Mouse (Mus musculus) hindlimb bud, embryonic 11.5 days (tissue): ENCODE data around the gene Coasy.

Source experiments
- DNase-seq: peaks from one replicate; pipeline ENCODE4 v3.0.0-alpha.2; 2012; ENCODE audit warnings: low read depth, low spot score; ENCODE audit errors: extremely low spot score

Coasy gene

GRCm38 (mm10) chr11:101062165-101062884, 20.0 kb upstream of the Coasy start:
- DNase-seq, result no peak

GRCm38 (mm10) chr11:101062971-101063675, 19.2 kb upstream of the Coasy start:
- no peak for DNase-seq

GRCm38 (mm10) chr11:101063676-101064327, 18.6 kb upstream of the Coasy start:
- no peak for DNase-seq

GRCm38 (mm10) chr11:101064462-101064861, 17.9 kb upstream of the Coasy start:
- no peak for DNase-seq

GRCm38 (mm10) chr11:101065002-101065401, 17.4 kb upstream of the Coasy start:
- no peak for DNase-seq

- DNase-seq, result peak; percentile 69
These were observed 15.6 kb upstream of the Coasy start for GRCm38 (mm10) chr11:101066549-101067412.

GRCm38 (mm10) chr11:101069391-101070188, 12.8 kb upstream of the Coasy start, which contains the start of gene Naglu:
Naglu (plus strand) TSS chr11:101070012.
- no peak for DNase-seq

GRCm38 (mm10) chr11:101070189-101070527, 12.2 kb upstream of the Coasy start:
- no peak for DNase-seq

GRCm38 (mm10) chr11:101070987-101071386, 11.4 kb upstream of the Coasy start:
- DNase-seq, result no peak

- no peak for DNase-seq
These were observed 10.4 kb upstream of the Coasy start for GRCm38 (mm10) chr11:101071810-101072428.

GRCm38 (mm10) chr11:101078121-101078520, 4.2 kb upstream of the Coasy start, which contains the start of gene Hsd17b1:
Hsd17b1 (plus strand) TSS chr11:101078411.
- DNase-seq, result no peak

GRCm38 (mm10) chr11:101079746-101080145, 2.6 kb upstream of the Coasy start:
- DNase-seq, result no peak

- no peak for DNase-seq
These were observed 1.9 kb upstream of the Coasy start for GRCm38 (mm10) chr11:101080421-101080820.

- no peak for DNase-seq
These were observed 706 bp upstream of the Coasy start for GRCm38 (mm10) chr11:101081659-101082058.

- DNase-seq, result no peak
These were observed 825 bp downstream of the Coasy start for GRCm38 (mm10) chr11:101083083-101083697.

- no peak for DNase-seq
These were observed 1.9 kb downstream of the Coasy start for GRCm38 (mm10) chr11:101084246-101084645.

GRCm38 (mm10) chr11:101084811-101085210, 2.4 kb downstream of the Coasy start:
- DNase-seq, result no peak

GRCm38 (mm10) chr11:101085617-101086322, 3.4 kb downstream of the Coasy start:
- DNase-seq, result no peak

GRCm38 (mm10) chr11:101086323-101086674, 3.9 kb downstream of the Coasy start:
- DNase-seq, result no peak
